Mouse (Mus musculus) CD4-positive, CD25-positive, alpha-beta regulatory T cell, adult 2 months (primary cell): ENCODE results near the gene Gata1.

Source experiments
- DNase-seq: peaks from one replicate; pipeline ENCODE4 v3.0.0-alpha.2; 2012; ENCODE audit warnings: low read depth, low spot score

Gene Gata1

DNA sequence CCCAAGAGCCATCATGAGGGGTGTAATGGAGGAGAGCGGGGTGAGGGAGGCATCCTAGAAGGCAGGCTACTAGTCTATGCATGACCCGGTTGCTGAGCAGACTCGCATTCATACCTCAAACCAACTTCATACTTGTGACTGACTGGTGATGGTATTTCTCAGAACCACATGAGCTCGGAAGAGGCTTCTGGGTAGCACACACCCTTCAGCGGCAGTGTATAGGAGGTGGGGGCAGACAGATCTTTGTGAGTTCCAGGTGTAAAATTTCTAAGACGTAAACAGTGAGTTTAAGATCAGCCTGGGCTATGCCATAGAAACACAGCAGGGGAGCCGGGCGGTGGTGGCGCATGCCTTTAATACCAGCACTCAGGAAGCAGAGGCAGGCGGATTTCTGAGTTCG is at the start of gene Gata1:
TSS of gene Gata1 (minus strand) at position 180 of the 400 bp plus-strand sequence.
- peak; percentile 62 for DNase-seq

DNA sequence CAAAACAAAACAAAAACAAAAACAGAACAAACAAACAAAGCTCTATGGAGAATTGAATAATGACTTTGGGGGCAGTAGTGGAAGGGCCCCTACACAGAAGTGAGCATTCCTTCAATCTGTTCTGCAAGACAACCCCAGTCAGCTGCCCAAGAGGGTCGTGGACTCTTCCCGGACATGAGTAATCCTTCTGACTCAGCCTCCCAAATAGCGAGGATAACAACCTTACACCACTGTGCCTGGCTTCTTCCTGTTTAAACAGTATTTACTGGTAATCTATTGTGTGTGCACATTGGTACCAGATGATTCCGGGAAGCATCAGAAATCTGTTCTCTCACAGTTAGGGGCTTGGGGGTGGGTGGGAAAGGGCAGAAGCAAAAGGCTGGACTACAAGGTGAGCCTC is 48.9 kb upstream of the Gata1 start:
- no peak for DNase-seq

DNA sequence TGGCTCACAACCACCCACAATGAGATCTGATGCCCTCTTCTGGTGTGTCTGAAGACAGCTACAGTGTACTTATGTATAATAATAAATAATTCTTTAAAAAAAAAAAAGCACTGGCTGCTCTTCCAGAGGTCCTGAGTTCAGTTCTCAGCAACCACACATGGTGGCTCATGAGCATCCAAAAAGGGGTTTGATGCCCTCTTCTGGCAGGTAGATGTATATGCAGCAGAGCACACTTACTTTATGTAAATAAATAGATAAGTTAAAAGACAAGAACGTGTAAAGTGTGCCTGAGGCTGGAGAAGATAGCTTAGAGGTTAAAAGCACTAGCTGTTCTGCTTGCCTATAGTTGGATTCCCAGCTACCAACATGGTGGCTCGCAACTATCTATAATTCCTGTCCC is 46.9 kb upstream of the Gata1 start:
- peak; percentile 36 for DNase-seq

DNA sequence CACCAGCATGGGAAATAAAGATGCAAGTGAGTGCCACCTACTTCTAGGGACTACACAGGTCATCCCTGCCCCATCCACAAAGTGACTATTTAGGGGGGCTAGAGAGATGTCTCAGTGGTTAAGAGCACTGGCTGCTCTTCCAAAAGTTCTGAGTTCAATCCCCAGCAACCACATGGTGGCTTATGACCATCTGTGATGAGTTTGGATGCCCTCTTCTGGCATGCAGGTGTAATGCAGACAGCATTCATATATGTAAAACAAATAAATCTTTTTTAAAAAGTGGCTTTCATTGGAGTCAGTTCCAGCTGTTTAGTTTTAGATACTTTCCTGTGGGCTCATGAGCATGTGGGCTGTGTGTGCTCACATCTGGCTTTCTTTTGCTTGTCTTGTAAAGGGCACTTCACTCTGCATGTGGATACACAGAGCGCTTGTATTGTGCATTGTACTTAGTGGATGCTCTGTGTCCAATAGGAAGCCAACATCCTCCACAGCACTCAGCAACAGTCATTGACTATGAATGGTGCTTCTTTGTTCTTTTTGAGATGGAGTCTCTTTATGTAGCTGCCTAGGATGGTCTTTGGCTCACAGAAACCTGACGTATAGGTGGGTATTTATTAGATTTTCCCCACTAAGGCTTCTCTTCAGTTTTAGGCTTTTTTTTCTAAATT is 42.4 kb upstream of the Gata1 start:
- DNase-seq = peak; percentile 41

DNA sequence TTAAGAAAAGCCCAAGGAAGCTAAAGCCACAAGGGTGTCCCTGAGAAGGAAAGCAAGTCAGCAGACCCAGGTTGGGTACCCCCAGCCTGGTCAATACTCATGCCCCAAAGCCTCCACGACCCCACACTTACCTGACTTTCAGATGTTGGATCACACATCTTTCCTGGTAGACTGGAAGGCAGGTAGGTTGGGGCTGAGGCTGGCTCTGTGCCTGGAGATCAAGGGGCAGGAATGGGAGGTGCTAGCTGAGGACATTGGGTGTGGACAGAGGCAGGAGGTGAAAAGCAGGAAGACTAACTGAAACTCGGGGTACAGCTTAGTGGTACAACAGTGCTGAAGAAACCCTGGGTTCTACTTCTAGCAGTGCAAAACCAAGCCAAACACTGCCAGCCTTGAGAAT is 40.4 kb upstream of the Gata1 start, which contains the start of gene Glod5:
TSS of gene Glod5 (minus strand) at position 207 of the 400 bp plus-strand sequence.
- DNase-seq = no peak

DNA sequence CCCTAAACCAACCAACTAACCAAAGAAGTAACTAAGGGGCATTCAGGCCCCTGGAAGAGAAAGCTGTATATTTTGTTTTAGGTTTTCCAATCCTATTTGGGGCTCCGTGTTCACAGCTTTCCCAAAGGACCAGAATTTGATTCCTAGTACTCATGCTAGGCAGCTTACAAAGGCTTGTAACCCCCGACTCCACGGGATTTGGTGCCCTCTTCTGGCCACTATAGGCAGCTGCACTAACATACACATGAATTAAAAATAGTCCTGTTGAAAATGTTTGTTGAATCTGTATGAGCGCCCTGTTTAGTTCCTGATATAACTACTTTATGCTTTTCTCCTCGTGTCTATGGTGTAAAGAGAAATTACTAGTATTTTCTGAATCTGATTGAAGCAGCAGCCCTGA is 39.3 kb upstream of the Gata1 start:
- peak; percentile 82 for DNase-seq

DNA sequence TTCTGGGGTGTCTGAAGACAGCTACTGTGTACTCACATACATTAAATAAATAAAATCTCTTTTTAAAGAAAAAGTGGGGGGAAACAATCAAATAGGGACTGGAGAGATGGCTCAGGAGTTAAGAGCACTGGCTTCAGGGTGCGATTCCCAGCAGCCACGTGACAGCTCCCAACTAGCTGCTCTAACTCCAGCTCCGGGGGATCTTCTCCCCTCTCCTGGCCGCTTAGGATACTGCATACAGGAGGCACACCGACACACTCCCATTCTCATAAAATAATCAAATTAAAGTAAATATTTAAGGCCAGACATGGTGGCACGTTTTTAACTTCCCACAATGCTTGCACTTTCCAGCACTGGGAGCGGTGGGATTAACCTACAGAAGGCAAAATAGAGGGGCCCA is 37.8 kb upstream of the Gata1 start:
- DNase-seq = peak; percentile 3

DNA sequence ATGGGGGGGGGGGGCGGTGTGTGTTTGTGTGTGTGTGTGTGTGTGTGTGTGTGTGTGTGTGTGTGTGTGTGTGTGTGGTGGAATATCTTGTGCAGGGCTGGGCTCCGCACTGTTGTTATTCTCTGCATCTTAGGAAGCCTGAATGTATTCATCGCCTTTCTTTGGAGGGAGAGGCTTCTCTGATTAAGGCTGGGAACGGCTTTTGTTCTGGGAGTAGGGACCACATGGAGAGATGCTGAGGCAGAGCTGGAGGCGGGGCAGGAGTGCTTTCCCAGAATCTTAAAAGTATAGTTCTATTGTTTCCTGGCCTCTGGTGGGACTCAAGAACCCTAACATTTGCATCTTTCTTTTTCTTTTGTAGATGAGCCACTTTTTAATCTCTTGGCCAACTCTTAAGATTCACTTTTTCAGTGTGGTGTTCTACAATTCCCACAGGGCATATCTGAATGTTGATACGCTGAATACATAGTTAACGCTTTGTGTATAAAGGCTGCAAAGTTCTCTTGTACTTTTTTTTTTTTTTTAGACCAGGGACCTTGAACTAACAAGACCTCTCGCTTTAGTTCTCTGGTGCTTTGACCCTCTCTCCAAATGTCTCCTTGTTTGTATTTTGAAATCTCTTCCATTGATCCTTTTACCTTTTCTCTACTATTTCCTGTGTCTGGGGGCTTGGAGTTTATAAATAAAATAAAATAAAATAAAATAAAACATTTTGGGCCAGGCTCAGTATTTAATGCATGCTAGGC is 35.9 kb upstream of the Gata1 start:
- no peak for DNase-seq

DNA sequence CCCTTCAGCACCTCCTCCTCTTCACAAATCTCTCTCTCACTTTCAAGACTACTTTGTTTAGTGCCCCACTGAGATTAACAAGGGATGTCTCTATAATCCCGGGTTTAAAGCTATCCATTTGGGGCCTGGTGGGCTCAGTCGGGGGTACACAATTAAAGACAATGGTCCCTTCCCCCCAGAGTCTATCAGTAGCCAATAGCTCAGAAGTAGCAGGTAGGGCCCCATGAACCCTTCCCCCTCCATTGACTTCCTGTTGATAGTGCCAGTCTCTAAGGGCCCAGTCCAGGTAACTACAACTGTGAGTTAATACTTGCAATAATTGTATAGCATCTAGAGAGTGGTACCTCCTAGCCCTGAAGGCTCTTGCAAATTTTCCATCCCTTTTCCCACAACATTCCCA is 35.3 kb upstream of the Gata1 start:
- peak; percentile 32 for DNase-seq

DNA sequence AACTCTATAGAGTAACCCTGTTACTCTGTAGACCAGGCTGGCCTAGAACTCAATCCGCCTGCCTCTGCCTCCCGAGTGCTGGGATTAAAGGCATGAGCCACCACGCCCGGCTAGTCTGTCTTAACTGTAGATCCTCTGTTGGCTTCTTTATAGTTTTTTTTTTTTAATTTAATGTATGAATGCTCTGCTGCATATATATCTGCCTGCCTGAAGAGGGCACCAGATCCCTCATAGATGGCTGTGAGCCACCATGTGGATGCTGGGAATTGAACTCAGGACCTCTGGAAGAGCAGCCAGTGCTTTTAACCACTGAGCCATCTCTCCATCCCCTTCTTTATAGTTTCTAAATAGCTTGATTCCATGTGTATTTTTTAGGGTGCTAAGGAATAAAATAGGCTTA is 31.5 kb upstream of the Gata1 start:
- DNase-seq = peak; percentile 4

DNA sequence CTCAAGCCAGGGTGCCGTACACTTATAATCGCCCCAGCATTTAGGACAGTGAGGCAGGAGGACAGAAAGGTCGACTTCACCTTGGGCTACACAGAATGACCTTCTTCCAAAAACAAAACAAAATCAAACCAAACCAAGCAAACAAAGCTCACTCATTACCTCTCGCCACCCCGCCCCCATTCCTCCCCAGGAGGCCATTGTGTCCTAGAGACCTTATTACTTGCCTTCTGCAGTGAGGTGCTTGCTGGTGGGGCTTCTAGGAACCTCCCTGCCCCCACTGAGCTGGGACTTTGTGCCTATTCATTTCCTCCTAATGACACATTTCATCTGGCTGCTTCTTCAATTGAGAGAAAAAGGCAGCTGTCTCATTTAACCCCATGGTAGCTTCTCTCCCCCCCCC is 30.7 kb upstream of the Gata1 start:
- DNase-seq = no peak

DNA sequence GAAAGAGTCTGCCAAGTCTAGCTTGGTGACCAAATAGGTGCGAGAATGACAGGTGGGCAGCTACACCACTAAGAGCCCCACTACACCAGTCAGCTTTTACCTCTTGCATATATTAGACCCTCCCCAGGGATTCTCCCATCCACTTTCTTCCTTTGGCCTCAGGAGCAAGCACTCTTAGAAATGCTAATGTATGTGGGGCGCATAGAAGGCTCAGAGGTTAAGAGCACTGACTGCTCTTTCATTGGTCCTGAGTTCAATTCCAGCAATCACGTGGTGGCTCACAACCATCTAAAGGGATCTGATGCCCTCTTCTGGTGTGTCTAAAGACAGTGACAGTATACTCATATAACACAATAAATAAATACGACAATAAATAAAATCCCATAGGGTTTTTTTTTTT is 25.1 kb upstream of the Gata1 start:
- peak; percentile 21 for DNase-seq

DNA sequence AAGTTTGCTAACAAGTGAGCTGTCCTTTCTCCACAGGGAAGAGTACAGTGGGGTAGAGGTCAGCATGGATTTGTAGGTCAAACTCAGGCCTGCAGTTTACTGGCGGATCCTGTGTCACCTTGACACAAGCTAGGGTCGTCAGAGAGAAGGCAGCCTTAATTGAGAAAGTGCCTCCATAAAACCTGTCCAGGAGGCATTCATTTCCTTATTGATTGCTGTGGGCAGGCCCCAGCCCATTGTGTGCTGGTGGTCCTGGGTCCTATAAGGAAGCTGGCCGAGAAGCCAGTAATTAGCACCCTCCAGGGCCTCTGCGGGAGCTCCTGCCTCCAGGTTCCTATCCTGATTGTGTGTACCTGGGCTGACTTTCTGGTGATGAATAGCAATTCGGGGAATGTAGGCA is 24.1 kb upstream of the Gata1 start:
- no peak for DNase-seq

DNA sequence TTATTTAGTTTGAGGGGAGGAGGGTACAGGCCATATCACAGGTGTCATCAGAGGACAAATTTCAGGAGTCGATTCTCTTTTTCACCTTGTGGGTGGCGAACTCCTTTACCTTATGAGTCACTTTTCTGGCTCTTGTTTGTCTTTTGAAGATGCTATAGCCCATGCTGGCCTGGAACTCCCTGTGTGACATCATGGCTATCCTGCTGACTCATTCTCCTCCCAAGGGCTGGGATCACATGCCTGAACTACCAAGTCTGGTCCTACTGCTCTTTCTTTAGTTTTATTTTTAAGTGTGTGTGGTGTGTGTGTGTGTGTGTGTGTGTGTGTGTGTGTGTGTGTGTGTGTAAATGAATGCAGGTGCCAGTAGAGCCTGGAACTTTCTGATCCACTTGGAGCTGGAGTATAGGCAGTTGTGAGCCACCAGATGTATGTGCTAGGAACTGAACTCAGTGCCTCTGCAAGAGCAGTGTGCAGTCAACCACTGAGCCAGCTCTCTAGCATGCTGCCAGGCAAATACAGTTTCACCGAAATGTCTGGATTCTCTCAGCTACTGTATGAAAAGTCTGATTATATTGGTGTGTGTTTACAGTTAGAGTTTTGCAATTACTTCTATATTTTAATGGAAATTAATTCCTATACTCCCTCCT is 22.8 kb upstream of the Gata1 start:
- DNase-seq = no peak

DNA sequence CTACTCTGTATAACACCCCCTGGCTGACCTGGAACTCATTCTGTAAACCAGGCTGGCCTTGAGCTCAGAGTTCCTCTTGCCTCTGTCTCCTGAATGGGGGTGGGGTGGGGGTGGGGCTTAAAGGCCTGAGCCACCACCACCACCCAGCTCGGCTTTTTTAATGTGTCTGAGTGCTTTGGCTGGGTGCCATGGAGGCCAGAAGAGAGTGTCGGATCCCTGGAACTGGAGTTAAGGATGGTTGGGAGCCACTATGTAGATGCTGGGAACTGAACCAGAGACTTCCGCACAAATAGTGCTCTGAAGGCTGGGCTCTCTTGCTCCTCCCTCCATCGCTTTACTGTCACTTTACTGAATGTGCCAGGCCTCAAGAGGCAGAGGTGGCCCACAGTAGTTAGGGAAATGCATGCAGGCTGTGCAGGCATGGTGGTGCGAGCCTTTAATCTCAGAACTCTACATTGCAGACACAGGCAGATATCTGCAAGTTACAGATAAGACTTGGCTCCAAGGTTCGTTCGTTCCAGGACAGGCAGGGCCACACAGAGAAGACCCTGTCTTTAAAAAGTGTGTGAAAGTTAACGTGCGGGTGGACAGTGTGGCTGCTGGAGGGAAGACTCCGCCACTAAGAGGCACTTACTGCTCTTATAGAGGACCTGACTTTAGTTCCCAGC is 15.3 kb upstream of the Gata1 start:
- DNase-seq = no peak

DNA sequence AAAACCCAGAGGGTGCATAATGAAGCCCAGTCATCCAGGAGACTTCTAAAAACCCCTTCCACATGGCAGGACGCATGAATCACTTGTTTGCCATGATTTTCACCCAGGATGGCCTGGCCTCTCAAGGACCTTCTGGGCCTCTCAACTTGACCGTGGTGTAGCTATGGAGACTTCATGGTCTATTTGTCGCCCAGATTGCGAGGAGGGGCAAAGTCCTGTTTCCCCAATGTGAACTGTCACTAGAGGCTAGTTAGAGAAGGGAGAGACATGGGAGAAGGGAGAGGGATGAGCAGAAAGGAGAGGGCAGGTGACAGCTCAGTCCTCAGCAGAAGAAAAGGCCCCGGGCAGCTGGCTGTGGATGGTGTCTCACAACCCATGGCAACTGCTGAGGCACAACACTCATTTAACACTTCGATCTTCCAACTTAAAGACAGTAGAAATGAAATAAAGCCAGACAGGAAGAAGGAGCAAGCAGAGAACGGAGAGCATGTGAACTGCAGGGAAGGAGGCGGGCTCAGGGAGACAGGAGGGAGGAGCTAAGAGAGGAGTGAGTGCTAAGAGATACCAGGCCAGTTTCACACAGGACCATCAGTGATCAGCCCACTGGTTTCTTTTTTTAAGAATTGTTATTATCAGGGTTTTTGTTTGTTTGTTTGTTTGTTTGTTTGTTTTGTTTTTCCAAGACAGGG is 14.7 kb upstream of the Gata1 start:
- DNase-seq = no peak

DNA sequence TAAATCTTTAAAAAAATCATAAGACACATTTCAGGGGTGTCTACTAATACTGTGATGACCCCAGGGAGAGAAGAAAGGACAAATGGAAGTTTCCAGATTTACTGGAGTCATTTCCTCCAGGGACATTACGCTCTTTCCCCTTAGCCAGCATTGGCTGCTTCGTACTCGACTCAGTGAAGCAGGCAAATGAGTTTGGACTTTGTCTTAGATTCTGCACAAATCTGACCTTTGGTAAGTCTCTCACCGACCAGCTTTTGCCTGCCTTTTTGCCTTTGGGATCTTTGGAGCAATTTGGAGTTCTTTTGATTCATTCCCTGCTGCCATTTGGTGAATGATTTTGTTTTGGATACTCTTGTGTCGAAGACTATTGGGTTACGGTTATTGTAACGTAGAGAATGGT is 3.5 kb upstream of the Gata1 start:
- no peak for DNase-seq

DNA sequence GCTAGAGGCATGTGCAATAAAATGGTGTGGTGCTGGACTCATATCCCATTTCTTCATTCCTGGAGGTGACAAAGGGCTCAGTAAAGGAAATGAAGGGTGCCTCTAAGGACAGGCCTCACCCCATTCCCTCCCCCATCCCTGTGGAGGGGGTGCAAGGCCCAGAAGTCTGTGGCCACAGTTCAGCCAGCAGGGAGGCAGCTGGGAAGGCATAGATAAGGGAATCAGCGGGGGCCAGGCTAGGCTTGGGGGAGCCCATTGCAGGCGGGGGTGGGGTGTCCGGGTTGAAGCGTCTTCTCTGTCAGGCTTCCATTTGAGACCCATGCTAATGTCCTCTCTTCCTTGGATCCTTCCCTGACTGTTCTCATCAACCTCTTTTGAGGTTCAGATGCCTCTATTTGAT is 6.6 kb downstream of the Gata1 start:
- DNase-seq = no peak

DNA sequence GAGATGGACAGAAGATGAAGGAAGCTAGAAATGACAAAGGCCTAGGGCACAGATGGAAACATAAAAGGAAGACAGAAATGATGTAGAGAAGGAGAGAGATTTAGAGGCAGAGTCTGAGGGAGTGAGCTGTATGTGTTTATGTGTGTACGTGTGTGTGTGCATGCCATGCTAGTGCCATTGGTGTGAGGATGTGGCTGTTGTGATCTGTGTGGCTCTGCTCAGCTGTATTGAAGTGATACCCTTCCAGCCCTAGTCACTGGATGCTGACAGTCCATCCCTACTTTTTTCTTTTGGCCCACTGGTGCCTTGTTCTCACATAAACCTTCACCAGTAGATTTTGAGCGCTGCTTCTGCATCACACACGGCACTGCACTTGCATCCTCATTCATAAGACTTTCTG is 9.0 kb downstream of the Gata1 start:
- DNase-seq = no peak

DNA sequence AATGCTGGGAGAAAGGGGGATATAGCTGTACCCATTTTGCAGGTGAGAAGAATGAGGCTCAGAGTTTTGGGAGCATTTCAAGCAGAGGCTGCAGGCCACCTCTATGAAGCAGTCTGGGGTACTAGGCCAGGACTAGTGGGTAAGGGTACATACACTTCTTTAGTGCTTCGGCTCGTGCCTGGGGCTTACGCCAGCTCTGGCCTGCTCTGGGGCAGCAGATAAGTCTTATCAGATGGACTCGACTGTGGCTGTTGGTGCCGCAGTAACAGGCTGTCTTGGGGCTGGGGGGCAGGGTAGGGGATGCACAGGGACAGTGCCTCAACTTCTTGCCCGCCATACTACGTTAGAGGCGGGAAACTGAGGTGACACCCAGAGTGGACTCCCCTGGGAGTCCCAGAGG is 9.6 kb downstream of the Gata1 start:
- no peak for DNase-seq

DNA sequence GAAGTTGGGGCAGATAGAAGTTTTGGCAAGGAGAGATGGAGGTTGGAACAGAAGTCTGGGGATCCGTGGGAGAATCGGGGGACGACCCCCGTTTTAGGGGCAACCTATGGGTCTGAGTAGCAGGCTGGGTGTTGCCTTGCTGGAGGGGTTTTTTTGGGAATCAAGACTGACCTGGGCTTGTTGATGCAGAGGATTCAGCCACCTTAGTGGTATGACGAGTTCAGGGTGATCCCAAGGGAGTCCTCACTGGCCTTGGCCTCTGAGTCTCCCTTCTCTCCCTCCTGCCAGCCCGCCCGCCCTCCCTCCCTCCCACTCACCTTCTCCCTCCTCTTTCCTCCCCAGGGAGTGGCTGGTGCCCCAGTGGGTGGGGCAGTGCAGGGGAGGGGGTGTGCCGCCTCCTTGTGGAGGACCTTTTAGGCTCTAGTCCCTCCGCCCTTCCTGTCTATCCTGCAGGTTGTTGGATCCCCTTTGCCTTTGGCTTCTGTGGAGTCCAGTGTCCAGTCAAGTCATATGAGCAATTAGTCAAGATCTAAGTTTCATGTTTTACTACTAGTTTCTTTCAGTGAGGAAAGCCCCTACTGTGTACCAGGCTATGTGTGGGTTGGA is 10.2 kb downstream of the Gata1 start:
- DNase-seq = no peak
